12 mouse cellular contexts compared by ENCODE assay signal in the genomic region with DNA sequence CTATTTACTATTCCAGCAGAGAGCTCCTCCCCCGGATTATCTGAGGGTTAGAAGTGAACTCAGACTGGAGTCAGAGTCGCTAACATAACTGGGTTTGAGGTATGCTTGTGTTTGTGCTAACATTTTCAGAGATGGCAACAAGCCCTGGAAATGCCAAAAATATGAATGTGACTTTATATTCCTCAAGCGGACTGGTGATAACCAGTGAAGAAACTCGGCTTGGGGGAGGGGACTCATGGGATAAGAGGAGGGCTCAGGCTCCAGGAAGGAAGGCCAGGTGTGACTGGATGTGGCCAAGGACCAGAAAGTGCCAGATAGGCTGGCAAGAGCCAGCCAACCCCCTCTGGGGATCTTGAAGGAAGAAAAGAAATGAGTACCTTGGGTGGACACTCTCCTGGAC. TPM values are rescaled to one million over a fixed set of nuclear protein-coding genes. Genes with fewer than 3 reads are reported as not detected.
DNase-seq lines count a peak whose midpoint lies in the region; ATAC-seq and TF ChIP-seq lines count a peak whose summit lies in the region.
"Had no signal": no experiment of that assay in that cellular context is flagged by ENCODE, and none has a peak within 500 bp of the region (broad histone marks: within the 10 kb centered on the region; RNA-seq: fewer than 3 reads in every experiment).

No protein-coding gene starts in this region.

- H3K9me3 ChIP-seq in heart, embryonic 10.5 days, result no peaks in the 10 kb centered on the region
- H3K9me3 ChIP-seq in megakaryocyte, embryonic 14.5 days, result no peaks in the 10 kb centered on the region
- no peaks in the 10 kb centered on the region for H3K9me3 ChIP-seq in hindbrain, postnatal 0 days (ENCODE audit: low read length)
- H3K9me3 ChIP-seq in stomach, embryonic 16.5 days (replicated peaks; ENCODE audit: control insufficient read depth, low read length), result no peaks in the 10 kb centered on the region

- no peak overlapping the region for H3K4me3 ChIP-seq in heart, embryonic 10.5 days
- peak overlapping the region; percentile 60 for H3K4me3 ChIP-seq in megakaryocyte, embryonic 14.5 days (replicated peaks)
- no peak overlapping the region for H3K4me3 ChIP-seq in hindbrain, postnatal 0 days (ENCODE audit: low read length)
- H3K4me3 ChIP-seq in stomach, embryonic 16.5 days (replicated peaks; ENCODE audit: low read length), result no peak overlapping the region

- no peak for ATAC-seq in megakaryocyte, adult 5-6 weeks (ENCODE audit: poor library complexity, severe bottlenecking)
- ATAC-seq in hindbrain, postnatal 0 days, result no peak
- no peak for ATAC-seq in stomach, embryonic 16.5 days (ENCODE audit: insufficient read depth, low FRiP score)
- ATAC-seq: Patski had no signal

- 16% methylated on average over 4 of the region's 4 CpGs for WGBS in heart, embryonic 10.5 days
- 30% methylated on average over 4 of the region's 4 CpGs for WGBS in hindbrain, postnatal 0 days
- 15% methylated on average over 4 of the region's 4 CpGs for WGBS in stomach, embryonic 16.5 days

- no peak overlapping the region for H3K9ac ChIP-seq in hindbrain, postnatal 0 days (replicated peaks; ENCODE audit: low read length)
- peak overlapping the region; percentile 43 for H3K9ac ChIP-seq in stomach, embryonic 16.5 days (ENCODE audit: low read length)

- H3K27me3 ChIP-seq in heart, embryonic 10.5 days (ENCODE audit: insufficient read depth, poor library complexity, severe bottlenecking), result no peaks in the 10 kb centered on the region
- H3K27me3 ChIP-seq in megakaryocyte, embryonic 14.5 days (replicated peaks), result no peaks in the 10 kb centered on the region
- H3K27me3 ChIP-seq in hindbrain, postnatal 0 days (ENCODE audit: insufficient read depth, low read length), result no peaks in the 10 kb centered on the region
- no peaks in the 10 kb centered on the region for H3K27me3 ChIP-seq in stomach, embryonic 16.5 days (ENCODE audit: control insufficient read depth, insufficient read depth, low read length)
- H3K27me3 ChIP-seq: Patski had no signal

- DNase-seq in heart, embryonic 10.5 days (ENCODE audit: low spot score), result no peak
- no peak for DNase-seq in heart, postnatal 4 days
- DNase-seq in hindbrain, postnatal 0 days (ENCODE audit: low spot score), result no peak
- no peak for DNase-seq in spleen, postnatal 4 days (ENCODE audit: low spot score in 2 of 2)
- no peak for DNase-seq in thymus, postnatal 10 days (ENCODE audit: low spot score in 2 of 2)
- DNase-seq: cerebellum, adult 8-10 months; gastrocnemius, postnatal 14 days; right cerebral cortex, postnatal 4 days had no signal

- peaks cover 100% of the 10 kb centered on the region for H3K4me1 ChIP-seq in heart, embryonic 10.5 days
- H3K4me1 ChIP-seq in megakaryocyte, embryonic 14.5 days, result peaks cover 100% of the 10 kb centered on the region
- H3K4me1 ChIP-seq in hindbrain, postnatal 0 days (ENCODE audit: insufficient read depth, low read length), result peaks cover 32% of the 10 kb centered on the region
- peaks cover 82% of the 10 kb centered on the region for H3K4me1 ChIP-seq in stomach, embryonic 16.5 days (ENCODE audit: control insufficient read depth, insufficient read depth, low read length)

- H3K36me3 ChIP-seq in heart, embryonic 10.5 days, result peaks cover 41% of the 10 kb centered on the region
- peaks cover 88% of the 10 kb centered on the region for H3K36me3 ChIP-seq in megakaryocyte, embryonic 14.5 days (replicated peaks; ENCODE audit: low read length)
- H3K36me3 ChIP-seq in hindbrain, postnatal 0 days (ENCODE audit: insufficient read depth, low read length), result 0 out of 2 replicates have a peak, but pooled peaks cover 10% of the 10 kb centered on the region
- no peaks in the 10 kb centered on the region for H3K36me3 ChIP-seq in stomach, embryonic 16.5 days (ENCODE audit: control insufficient read depth, insufficient read depth, low read length)

- H3K4me2 ChIP-seq in hindbrain, postnatal 0 days (ENCODE audit: low read depth, low read length), result no peak overlapping the region
- no peak overlapping the region for H3K4me2 ChIP-seq in stomach, embryonic 16.5 days (ENCODE audit: low read depth, low read length)

- TF ChIP-seq CTCF in hindbrain, postnatal 0 days (IDR thresholded peaks at IDR 0.05; ENCODE audit: low read depth), result no peak

- peak overlapping the region; percentile 69 for H3K27ac ChIP-seq in heart, embryonic 10.5 days
- H3K27ac ChIP-seq in hindbrain, postnatal 0 days, result peak overlapping the region; percentile 23; the same call in 1 of the 2 replicates
- peak overlapping the region; percentile 89 for H3K27ac ChIP-seq in stomach, embryonic 16.5 days (ENCODE audit: low read length)

RNA-seq across cellular contexts. Expression of gene Trim8, which starts 19.7 kb away (rescaled TPM):
- 17.6 and 22.0 TPM in 2 replicates for polyA plus RNA-seq in heart, embryonic 10.5 days (2016; fragmentation: Nextera tagmentation; extraction: Ambion mirVana)
- total RNA-seq in heart, postnatal 4 days (2021), result 10 to 100 TPM; 50.1 to 53.8 TPM
- polyA plus RNA-seq in megakaryocyte, embryonic 14.5 days (2012; ENCODE audit: insufficient read depth, low replicate concordance), result 207 and 435 TPM in 2 replicates
- total RNA-seq in megakaryocyte, adult 5-6 weeks (2015), result 14.1 and 18.2 TPM in 2 replicates
- 18.0 and 20.1 TPM in 2 replicates for total RNA-seq in megakaryocyte, adult 5-6 weeks (2017)
- 108 and 115 TPM in 2 replicates for total RNA-seq in hindbrain, postnatal 0 days (2014; rRNA removed)
- polyA plus RNA-seq in hindbrain, postnatal 0 days (2015; fragmentation: Nextera tagmentation; extraction: Ambion mirVana), result 28.8 and 29.7 TPM in 2 replicates
- 11.8 and 16.2 TPM in 2 replicates for polyA plus RNA-seq in stomach, embryonic 16.5 days (2015; fragmentation: Nextera tagmentation; extraction: Ambion mirVana)

Comparison
In these comparisons a context has a peak if more than half of its experiments do, and no peak if none do; other contexts are left out.
1. H3K27ac ChIP-seq: peak in every context shown above with its lines; median percentile 89 in stomach, embryonic 16.5 days; 69 in heart, embryonic 10.5 days; 23 in hindbrain, postnatal 0 days.